Mouse (Mus musculus): ENCODE data around the gene 4930524B15Rik. TPM values are rescaled to one million over a fixed set of nuclear protein-coding genes. Genes with fewer than 3 reads are reported as not detected.

The 4930524B15Rik gene
- total RNA-seq, 2 experiments from 2014 or later = not detected

Other genes starting within 250 kb of the 4930524B15Rik start
- 10 to 100 TPM; 63.1 to 71.0 TPM for gene Cpeb4, start 93.4 kb upstream of the 4930524B15Rik start, total RNA-seq (2021)
- 1 to 10 TPM; 4.1 to 4.8 TPM for gene Nsg2, start 34.9 kb downstream of the 4930524B15Rik start, total RNA-seq (2021)
- gene Il9r, start 234.7 kb downstream of the 4930524B15Rik start, total RNA-seq (2021) = under 1 TPM; 0.20 to 0.21 TPM
- gene Snrnp25, start 239.8 kb downstream of the 4930524B15Rik start, total RNA-seq (2021) = 10 to 100 TPM; 14.4 to 15.6 TPM